Mouse (Mus musculus): ENCODE data around the gene P3h3. TPM values are rescaled to one million over a fixed set of nuclear protein-coding genes. Genes with fewer than 3 reads are reported as not detected.
A peak's percentile ranks its signal among the peaks of the same experiment; 100 is the strongest.

P3h3 gene
- polyA plus RNA-seq (2012; fragmentation: generic; extraction: Trizol), result 1.1 TPM

GRCm38 (mm10) chr6:124856916-124857839 is at the start of gene P3h3:
P3h3 (minus strand) TSS chr6:124857752.
- peak within 1 kb of the TSS; percentile 70 for H3K4me2 ChIP-seq (ENCODE audit: low read depth)
- no peak within 1 kb of the TSS for H3K4me3 ChIP-seq
- H3ac ChIP-seq (ENCODE audit: control insufficient read depth, insufficient read length), result no peak within 1 kb of the TSS
- H3K79me2 ChIP-seq (ENCODE audit: control insufficient read depth, insufficient read depth), result no peaks in the 10 kb centered on the region
- H3K27me3 ChIP-seq (ENCODE audit: control insufficient read depth, insufficient read depth, insufficient read length), result peaks cover 31% of the 10 kb centered on the region
- H3K36me3 ChIP-seq (ENCODE audit: control insufficient read depth, insufficient read depth), result no peaks in the 10 kb centered on the region
- TF ChIP-seq MYOD1 (IDR thresholded peaks at IDR 0.05; ENCODE audit: control insufficient read depth in 1 of 3, insufficient read length in 2 of 3, low read depth in 2 of 3), result no peak
- no peak for TF ChIP-seq MYOG (IDR thresholded peaks at IDR 0.05; ENCODE audit: control insufficient read depth in 1 of 3, insufficient read depth in 1 of 3, insufficient read length in 2 of 3, low read depth in 2 of 3)
- TF ChIP-seq USF1 (IDR thresholded peaks at IDR 0.05; ENCODE audit: low read depth), result no peak
- TF ChIP-seq MAX (IDR thresholded peaks at IDR 0.05; ENCODE audit: low read depth), result no peak
- TF ChIP-seq E2F4 (IDR thresholded peaks at IDR 0.05; ENCODE audit: insufficient read depth), result no peak
- no peak for TF ChIP-seq SRF (IDR thresholded peaks at IDR 0.05; ENCODE audit: control insufficient read depth, insufficient read length, low read depth)
- TF ChIP-seq TCF12 (IDR thresholded peaks at IDR 0.05; ENCODE audit: insufficient read depth, poor library complexity, severe bottlenecking), result no peak
- no peak for TF ChIP-seq POLR2A (IDR thresholded peaks at IDR 0.05; ENCODE audit: insufficient read length, low read depth)
- TF ChIP-seq POLR2AphosphoS2 (IDR thresholded peaks at IDR 0.05; ENCODE audit: insufficient read length, low read depth), result no peak
- TF ChIP-seq REST (IDR thresholded peaks at IDR 0.05; ENCODE audit: insufficient read depth, insufficient read length), result no peak
- TF ChIP-seq CEBPB (IDR thresholded peaks at IDR 0.05; ENCODE audit: insufficient read depth, poor library complexity, severe bottlenecking), result no peak
- TF ChIP-seq TCF3 (IDR thresholded peaks at IDR 0.05; ENCODE audit: insufficient read length, low read depth), result no peak

GRCm38 (mm10) chr6:124904991-124905860 is 47.7 kb upstream of the P3h3 start:
- TF ChIP-seq E2F4 (IDR thresholded peaks at IDR 0.05; ENCODE audit: insufficient read depth) (no peak), POLR2A (IDR thresholded peaks at IDR 0.05; ENCODE audit: insufficient read length, low read depth) (no peak), TCF12 (IDR thresholded peaks at IDR 0.05; ENCODE audit: insufficient read depth, poor library complexity, severe bottlenecking) (no peak), REST (IDR thresholded peaks at IDR 0.05; ENCODE audit: insufficient read depth, insufficient read length) (no peak), MAX (IDR thresholded peaks at IDR 0.05; ENCODE audit: low read depth) (no peak), SRF (IDR thresholded peaks at IDR 0.05; ENCODE audit: control insufficient read depth, insufficient read length, low read depth) (no peak)
- Histone ChIP-seq H3K36me3 (ENCODE audit: control insufficient read depth, insufficient read depth) (no peaks in the 10 kb centered on the region), H3K4me3 (no peak overlapping the region), H3K4me2 (ENCODE audit: low read depth) (peak overlapping the region; percentile 66), H3K27me3 (ENCODE audit: control insufficient read depth, insufficient read depth, insufficient read length) (no peaks in the 10 kb centered on the region), H3K79me2 (ENCODE audit: control insufficient read depth, insufficient read depth) (no peaks in the 10 kb centered on the region), H3ac (ENCODE audit: control insufficient read depth, insufficient read length) (no peak overlapping the region)

GRCm38 (mm10) chr6:124904161-124904981 is 46.8 kb upstream of the P3h3 start:
- Histone ChIP-seq H3K4me3 (peak overlapping the region; percentile 26), H3K27me3 (ENCODE audit: control insufficient read depth, insufficient read depth, insufficient read length) (no peaks in the 10 kb centered on the region), H3ac (ENCODE audit: control insufficient read depth, insufficient read length) (no peak overlapping the region), H3K79me2 (ENCODE audit: control insufficient read depth, insufficient read depth) (no peaks in the 10 kb centered on the region), H3K4me2 (ENCODE audit: low read depth) (peak overlapping the region; percentile 99), H3K36me3 (ENCODE audit: control insufficient read depth, insufficient read depth) (no peaks in the 10 kb centered on the region)
- TF ChIP-seq POLR2A (IDR thresholded peaks at IDR 0.05; ENCODE audit: insufficient read length, low read depth) (peak; percentile 36), POLR2AphosphoS2 (IDR thresholded peaks at IDR 0.05; ENCODE audit: insufficient read length, low read depth) (peak; percentile 12), MAX (IDR thresholded peaks at IDR 0.05; ENCODE audit: low read depth) (no peak)

- H3K79me2 ChIP-seq (ENCODE audit: control insufficient read depth, insufficient read depth), result no peaks in the 10 kb centered on the region
- H3ac ChIP-seq (ENCODE audit: control insufficient read depth, insufficient read length), result no peak overlapping the region
- no peaks in the 10 kb centered on the region for H3K27me3 ChIP-seq (ENCODE audit: control insufficient read depth, insufficient read depth, insufficient read length)
- peak in 1 of 3 experiments; percentile 44 for TF ChIP-seq MYOG (IDR thresholded peaks at IDR 0.05; ENCODE audit: control insufficient read depth in 1 of 3, insufficient read depth in 1 of 3, insufficient read length in 2 of 3, low read depth in 2 of 3)
- TF ChIP-seq E2F4 (IDR thresholded peaks at IDR 0.05; ENCODE audit: insufficient read depth), result no peak
- TF ChIP-seq MAX (IDR thresholded peaks at IDR 0.05; ENCODE audit: low read depth), result no peak
- no peak for TF ChIP-seq TCF3 (IDR thresholded peaks at IDR 0.05; ENCODE audit: insufficient read length, low read depth)
- TF ChIP-seq MYOD1 (IDR thresholded peaks at IDR 0.05; ENCODE audit: control insufficient read depth in 1 of 3, insufficient read length in 2 of 3, low read depth in 2 of 3), result peak in 1 of 3 experiments; percentile 56
- peak overlapping the region; percentile 99 for H3K4me2 ChIP-seq (ENCODE audit: low read depth)
- peak overlapping the region; percentile 26 for H3K4me3 ChIP-seq
- no peaks in the 10 kb centered on the region for H3K36me3 ChIP-seq (ENCODE audit: control insufficient read depth, insufficient read depth)
These were observed 46.1 kb upstream of the P3h3 start for GRCm38 (mm10) chr6:124903580-124904151.

Measured in myocyte (in vitro differentiated cells).